Mouse (Mus musculus) lung, embryonic 16.5 days (tissue): ENCODE data around the gene Tmem255a. TPM values are rescaled to one million over a fixed set of nuclear protein-coding genes. Genes with fewer than 3 reads are reported as not detected.
A peak's percentile ranks its signal among the peaks of the same experiment; 100 is the strongest.

ENCODE experiments used
- ATAC-seq: fragments of 200-750 bp; cut with Nextera tagmentation; 2 replicates; pipeline ENCODE4 v1.8.0; 2017; ENCODE audit warnings: low read depth, mild to moderate bottlenecking, moderate library complexity
- H3K27ac ChIP-seq: fragments of 300-500 bp; sonication (generic); 2 replicates; pipeline ENCODE4 v1.5.1; 2014; ENCODE audit warnings: mild to moderate bottlenecking, control low read depth, low read length
- H3K27me3 ChIP-seq: fragments of 300-500 bp; sonication (generic); 2 replicates; pipeline ENCODE4 v1.6.1; 2014; ENCODE audit warnings: low read depth, low read length, mixed read lengths; ENCODE audit not compliant: control insufficient read depth, insufficient read depth
- H3K36me3 ChIP-seq: fragments of 300-500 bp; sonication (generic); 2 replicates; pipeline ENCODE4 v1.6.1; 2014; ENCODE audit warnings: low read length; ENCODE audit not compliant: control insufficient read depth, insufficient read depth
- H3K4me1 ChIP-seq: fragments of 300-500 bp; sonication (generic); replicated peaks from 2 replicates; pipeline ENCODE4 v1.6.1; 2014; ENCODE audit warnings: low read length, mixed read lengths; ENCODE audit not compliant: control insufficient read depth, insufficient read depth
- H3K4me2 ChIP-seq: fragments of 300-500 bp; sonication (generic); 2 replicates; pipeline ENCODE4 v1.6.1; 2014; ENCODE audit warnings: low read depth, low read length, control low read depth
- H3K4me3 ChIP-seq: fragments of 300-500 bp; sonication (generic); 2 replicates; pipeline ENCODE4 v1.5.1; 2014; ENCODE audit warnings: mild to moderate bottlenecking, low read length, control low read depth
- H3K9ac ChIP-seq: fragments of 300-500 bp; sonication (generic); 2 replicates; pipeline ENCODE4 v1.6.1; 2014; ENCODE audit warnings: low read length, control low read depth
- H3K9me3 ChIP-seq: fragments of 300-500 bp; sonication (generic); 2 replicates; pipeline ENCODE4 v1.6.1; 2016; ENCODE audit warnings: low read length; ENCODE audit not compliant: control insufficient read depth
- WGBS: fragments of 180-500 bp; shearing (Covaris S2); extraction: QIAGEN DNeasy Blood & Tissue Kit; methylation state at CpG from one replicate; pipeline ENCODE4 v1.1.7; 2014; 5-methylcytosine and 5-hydroxymethylcytosine counted together
- polyA plus RNA-seq: library from polyadenylated mRNA; unstranded; fragments of >200 nt; fragmentation: Nextera tagmentation; extraction: Ambion mirVana; gene quantifications from 2 replicates; pipeline ENCODE4 v1.2.1, GENCODE M21; 2015

Tmem255a gene
- polyA plus RNA-seq: 23.0 and 24.5 TPM in 2 replicates

- Histone ChIP-seq H3K4me3 (peak within 1 kb of the TSS; percentile 49), H3K9me3 (no peaks in the 10 kb centered on the region), H3K4me1 (no peaks in the 10 kb centered on the region), H3K27me3 (no peaks in the 10 kb centered on the region), H3K27ac (no peak within 1 kb of the TSS), H3K9ac (no peak within 1 kb of the TSS), H3K36me3 (no peaks in the 10 kb centered on the region), H3K4me2 (peak within 1 kb of the TSS; percentile 62)
- peak; percentile 84 for ATAC-seq
- 19% methylated on average over 21 of the region's 27 CpGs for WGBS
Observed at GRCm38 (mm10) chrX:38251851-38252571, at the start of gene Tmem255a. TSS of gene Tmem255a (minus strand) at chrX:38252439.

DNA sequence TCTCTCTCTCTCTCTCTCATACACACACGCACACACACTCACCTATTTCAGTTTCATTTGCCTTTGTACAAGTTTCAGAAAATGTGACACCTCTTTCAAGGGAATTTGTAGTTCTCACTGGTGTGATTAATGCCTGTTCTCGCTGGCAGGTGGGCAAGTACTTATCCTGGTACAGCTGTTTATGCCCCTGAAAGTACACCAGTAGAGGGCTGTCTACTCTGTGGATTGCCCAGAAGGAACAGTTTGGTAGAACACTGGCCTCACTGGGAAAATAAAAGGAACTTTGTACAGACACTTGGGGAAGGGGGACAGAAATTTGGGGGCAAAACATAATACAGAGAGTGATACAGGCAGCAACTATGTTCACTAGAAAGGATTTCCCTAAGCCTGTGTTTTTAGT lies 7.4 kb upstream of the Tmem255a start:
- H3K4me1 ChIP-seq: no peaks in the 10 kb centered on the region
- no peak overlapping the region for H3K27ac ChIP-seq
- no peaks in the 10 kb centered on the region for H3K9me3 ChIP-seq
- WGBS: 24% methylated on average over 2 of the region's 2 CpGs
- no peak for ATAC-seq
- H3K4me2 ChIP-seq: no peak overlapping the region
- H3K27me3 ChIP-seq: no peaks in the 10 kb centered on the region
- H3K36me3 ChIP-seq: no peaks in the 10 kb centered on the region
- no peak overlapping the region for H3K4me3 ChIP-seq
- H3K9ac ChIP-seq: no peak overlapping the region

GRCm38 (mm10) chrX:38250352-38250950 lies 1.8 kb downstream of the Tmem255a start:
- H3K27ac ChIP-seq: no peak overlapping the region
- no peaks in the 10 kb centered on the region for H3K4me1 ChIP-seq
- H3K4me2 ChIP-seq: peak overlapping the region; percentile 62
- WGBS: 11% methylated on average over 18 of the region's 18 CpGs
- no peaks in the 10 kb centered on the region for H3K36me3 ChIP-seq
- H3K4me3 ChIP-seq: peak overlapping the region; percentile 49
- H3K9me3 ChIP-seq: no peaks in the 10 kb centered on the region
- 0 out of 2 replicates have a peak overlapping the region, but pooled peaks have one; percentile 26 for H3K9ac ChIP-seq
- no peaks in the 10 kb centered on the region for H3K27me3 ChIP-seq
- ATAC-seq: peak; percentile 18; the same call in 1 of the 2 replicates

DNA sequence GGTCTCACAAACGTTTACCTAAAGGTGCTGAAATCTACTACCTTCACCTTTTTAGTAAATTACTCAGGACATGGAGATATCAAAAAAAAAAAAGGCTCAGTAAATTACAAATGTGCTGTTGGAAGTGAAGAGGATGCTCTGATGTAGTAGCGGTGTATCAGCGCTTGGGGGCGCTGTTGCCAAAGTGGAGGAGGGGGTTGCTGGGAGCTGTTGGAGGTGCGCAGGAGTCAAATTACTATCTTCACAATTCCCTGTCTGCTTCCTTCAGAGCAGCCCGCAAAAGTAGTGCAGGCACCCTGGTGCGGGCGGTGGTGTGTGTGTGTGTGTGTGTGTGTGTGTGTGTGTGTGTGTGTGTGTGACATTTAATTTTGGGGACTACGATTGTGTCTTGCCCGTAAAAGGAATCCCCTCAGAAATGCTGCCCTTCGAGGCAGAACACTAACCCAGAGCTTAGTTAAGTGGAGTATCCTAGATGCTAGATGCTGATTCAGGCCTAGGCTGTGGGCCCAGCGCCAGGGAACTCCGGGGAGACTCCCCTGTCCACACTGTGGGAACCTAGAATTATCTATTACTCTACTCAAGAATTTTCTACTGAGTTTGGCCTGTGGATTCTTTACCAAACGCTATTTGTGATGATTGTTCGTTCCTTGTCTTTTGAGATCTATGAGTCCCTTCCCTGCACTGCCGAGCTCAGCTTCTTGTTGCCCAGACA lies 2.4 kb downstream of the Tmem255a start:
- no peaks in the 10 kb centered on the region for H3K36me3 ChIP-seq
- ATAC-seq: no peak
- H3K27me3 ChIP-seq: no peaks in the 10 kb centered on the region
- H3K27ac ChIP-seq: no peak overlapping the region
- WGBS: 17% methylated on average over 16 of the region's 16 CpGs
- no peak overlapping the region for H3K4me3 ChIP-seq
- H3K9me3 ChIP-seq: no peaks in the 10 kb centered on the region
- no peak overlapping the region; the same call in 1 of the 2 replicates for H3K4me2 ChIP-seq
- H3K4me1 ChIP-seq: no peaks in the 10 kb centered on the region
- no peak overlapping the region for H3K9ac ChIP-seq

GRCm38 (mm10) chrX:38247601-38248000 lies 4.6 kb downstream of the Tmem255a start:
- ATAC-seq: no peak
- no peaks in the 10 kb centered on the region for H3K9me3 ChIP-seq
- H3K27me3 ChIP-seq: no peaks in the 10 kb centered on the region
- H3K9ac ChIP-seq: no peak overlapping the region
- no peak overlapping the region for H3K4me3 ChIP-seq
- H3K36me3 ChIP-seq: no peaks in the 10 kb centered on the region
- 44% methylated on average over 5 of the region's 5 CpGs for WGBS
- H3K27ac ChIP-seq: no peak overlapping the region
- no peaks in the 10 kb centered on the region for H3K4me1 ChIP-seq
- no peak overlapping the region for H3K4me2 ChIP-seq

- WGBS: 46% methylated on average over 6 of the region's 6 CpGs
- Histone ChIP-seq H3K4me2 (no peak overlapping the region), H3K9ac (no peak overlapping the region), H3K36me3 (no peaks in the 10 kb centered on the region), H3K27me3 (no peaks in the 10 kb centered on the region), H3K9me3 (no peaks in the 10 kb centered on the region), H3K4me1 (no peaks in the 10 kb centered on the region), H3K4me3 (no peak overlapping the region), H3K27ac (no peak overlapping the region)
- ATAC-seq: no peak
Observed at GRCm38 (mm10) chrX:38247108-38247507, 5.1 kb downstream of the Tmem255a start.

GRCm38 (mm10) chrX:38237731-38238130 lies 14.5 kb downstream of the Tmem255a start:
- Histone ChIP-seq H3K27me3 (no peaks in the 10 kb centered on the region), H3K4me3 (no peak overlapping the region), H3K4me2 (no peak overlapping the region), H3K36me3 (no peaks in the 10 kb centered on the region), H3K27ac (no peak overlapping the region), H3K4me1 (no peaks in the 10 kb centered on the region), H3K9me3 (no peaks in the 10 kb centered on the region), H3K9ac (no peak overlapping the region)
- 34% methylated on average over 2 of the region's 2 CpGs for WGBS
- no peak for ATAC-seq

- WGBS: 82% methylated on average over 1 of the region's 1 CpGs
- Histone ChIP-seq H3K4me2 (no peak overlapping the region), H3K9me3 (no peaks in the 10 kb centered on the region), H3K27ac (no peak overlapping the region), H3K4me1 (no peaks in the 10 kb centered on the region), H3K27me3 (no peaks in the 10 kb centered on the region), H3K9ac (no peak overlapping the region), H3K4me3 (no peak overlapping the region), H3K36me3 (no peaks in the 10 kb centered on the region)
- ATAC-seq: no peak
Observed at GRCm38 (mm10) chrX:38229888-38230287, 22.4 kb downstream of the Tmem255a start.

DNA sequence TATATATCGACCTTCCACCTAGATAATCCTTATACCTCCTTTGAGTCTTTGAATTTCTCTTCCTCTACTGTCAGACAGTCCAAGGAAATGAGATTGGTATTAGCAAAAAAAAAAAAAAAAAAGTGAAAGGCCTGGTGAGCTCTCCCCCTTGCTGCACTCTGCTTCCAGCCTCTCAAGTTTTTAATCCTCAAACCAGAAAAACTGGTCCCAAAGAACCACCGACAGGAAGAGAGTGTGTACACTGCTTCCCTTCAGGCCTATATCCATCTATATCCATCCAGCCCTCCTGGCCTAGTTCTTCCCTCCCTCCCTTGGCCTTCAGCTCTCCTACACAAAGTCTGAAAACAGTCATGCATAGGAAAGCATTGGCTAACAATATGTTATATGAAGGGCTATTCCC lies 29.5 kb downstream of the Tmem255a start:
- peak; percentile 60 for ATAC-seq
- H3K36me3 ChIP-seq: no peaks in the 10 kb centered on the region
- no peaks in the 10 kb centered on the region for H3K9me3 ChIP-seq
- 34% methylated on average over 2 of the region's 2 CpGs for WGBS
- no peaks in the 10 kb centered on the region for H3K4me1 ChIP-seq
- no peak overlapping the region for H3K27ac ChIP-seq
- H3K9ac ChIP-seq: no peak overlapping the region
- H3K4me3 ChIP-seq: no peak overlapping the region
- H3K27me3 ChIP-seq: no peaks in the 10 kb centered on the region
- H3K4me2 ChIP-seq: no peak overlapping the region
